Mouse (Mus musculus): ENCODE measurements around the gene Foxi3. TPM values are rescaled to one million over a fixed set of nuclear protein-coding genes. Genes with fewer than 3 reads are reported as not detected.
A peak's percentile ranks its signal among the peaks of the same experiment; 100 is the strongest.

The Foxi3 gene
- polyA plus RNA-seq (2014; fragmentation: Nextera tagmentation; extraction: Ambion mirVana), result not detected in 2 replicates

- no peak within 1 kb of the TSS for H3K9ac ChIP-seq (ENCODE audit: low read length)
- H3K9me3 ChIP-seq (ENCODE audit: control insufficient read depth, low read length), result no peaks in the 10 kb centered on the region
- peak; percentile 69 for ATAC-seq (replicated peaks; ENCODE audit: low FRiP score, low TSS enrichment, low read depth)
- peak within 1 kb of the TSS; percentile 33 for H3K4me3 ChIP-seq (ENCODE audit: low read depth, low read length)
- H3K27ac ChIP-seq (ENCODE audit: low read depth), result no peak within 1 kb of the TSS
- peak within 1 kb of the TSS; percentile 59 for H3K4me2 ChIP-seq (ENCODE audit: low read length)
- peaks cover 90% of the 10 kb centered on the region for H3K27me3 ChIP-seq (replicated peaks; ENCODE audit: control insufficient read depth, insufficient read depth, low read length)
- DNase-seq (ENCODE audit: low spot score), result peak; percentile 79
- peaks cover 8% of the 10 kb centered on the region; the same call in 1 of the 2 replicates for H3K4me1 ChIP-seq (replicated peaks; ENCODE audit: control insufficient read depth, insufficient read depth, low read length)
- under 1% methylated on average over 63 of the region's 67 CpGs for WGBS
- H3K36me3 ChIP-seq (ENCODE audit: control insufficient read depth, insufficient read depth, low read length), result no peaks in the 10 kb centered on the region
These were observed at the start of gene Foxi3 for GRCm38 (mm10) chr6:70956285-70956912. TSS of gene Foxi3 (plus strand) at chr6:70956531.

GRCm38 (mm10) chr6:70909572-70909971 lies 46.8 kb upstream of the Foxi3 start:
- DNase-seq (ENCODE audit: low spot score) (no peak), ATAC-seq (replicated peaks; ENCODE audit: low FRiP score, low TSS enrichment, low read depth) (no peak)
- no peak overlapping the region for H3K4me3 ChIP-seq (ENCODE audit: low read depth, low read length)
- H3K27ac ChIP-seq (ENCODE audit: low read depth), result no peak overlapping the region
- no peaks in the 10 kb centered on the region; the same call in 1 of the 2 replicates for H3K4me1 ChIP-seq (replicated peaks; ENCODE audit: control insufficient read depth, insufficient read depth, low read length)
- 92% methylated on average over 7 of the region's 7 CpGs for WGBS
- no peak overlapping the region for H3K9ac ChIP-seq (ENCODE audit: low read length)
- H3K4me2 ChIP-seq (ENCODE audit: low read length), result no peak overlapping the region
- 0 out of 2 replicates have a peak, but pooled peaks cover 2% of the 10 kb centered on the region for H3K27me3 ChIP-seq (replicated peaks; ENCODE audit: control insufficient read depth, insufficient read depth, low read length)
- peaks cover 16% of the 10 kb centered on the region for H3K36me3 ChIP-seq (ENCODE audit: control insufficient read depth, insufficient read depth, low read length)
- no peaks in the 10 kb centered on the region for H3K9me3 ChIP-seq (ENCODE audit: control insufficient read depth, low read length)

DNA sequence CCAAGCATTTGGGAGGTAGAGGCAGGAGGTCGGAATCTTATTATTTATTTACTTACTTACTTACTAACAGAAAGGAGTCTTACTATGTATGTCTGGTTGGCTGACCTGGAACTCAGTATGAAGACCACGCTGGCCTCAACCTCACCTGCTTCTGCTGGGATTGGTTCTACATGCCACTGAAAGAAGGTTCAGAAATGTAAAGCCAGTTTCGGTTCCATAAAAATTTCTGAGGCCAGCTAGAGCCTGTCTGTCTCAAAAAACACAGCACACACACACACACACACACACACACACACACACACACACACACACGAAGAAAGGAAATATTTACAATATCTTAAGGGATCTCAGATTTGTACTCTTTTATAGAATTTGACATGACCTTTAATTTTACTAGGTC lies 46.0 kb upstream of the Foxi3 start:
- no peak overlapping the region for H3K4me2 ChIP-seq (ENCODE audit: low read length)
- no peak overlapping the region for H3K4me3 ChIP-seq (ENCODE audit: low read depth, low read length)
- no peaks in the 10 kb centered on the region for H3K9me3 ChIP-seq (ENCODE audit: control insufficient read depth, low read length)
- H3K27me3 ChIP-seq (replicated peaks; ENCODE audit: control insufficient read depth, insufficient read depth, low read length), result 0 out of 2 replicates have a peak, but pooled peaks cover 2% of the 10 kb centered on the region
- no peak overlapping the region for H3K9ac ChIP-seq (ENCODE audit: low read length)
- peaks cover 14% of the 10 kb centered on the region for H3K36me3 ChIP-seq (ENCODE audit: control insufficient read depth, insufficient read depth, low read length)
- DNase-seq (ENCODE audit: low spot score) (no peak), ATAC-seq (replicated peaks; ENCODE audit: low FRiP score, low TSS enrichment, low read depth) (no peak)
- 71% methylated on average over 4 of the region's 4 CpGs for WGBS
- no peak overlapping the region for H3K27ac ChIP-seq (ENCODE audit: low read depth)
- no peaks in the 10 kb centered on the region; the same call in 1 of the 2 replicates for H3K4me1 ChIP-seq (replicated peaks; ENCODE audit: control insufficient read depth, insufficient read depth, low read length)

GRCm38 (mm10) chr6:70911668-70912395 lies 44.5 kb upstream of the Foxi3 start:
- no peak overlapping the region for H3K9ac ChIP-seq (ENCODE audit: low read length)

GRCm38 (mm10) chr6:70912396-70912765 lies 44.0 kb upstream of the Foxi3 start:
- Histone ChIP-seq H3K4me2 (ENCODE audit: low read length) (peak overlapping the region; percentile 40; the same call in 1 of the 2 replicates), H3K9me3 (ENCODE audit: control insufficient read depth, low read length) (no peaks in the 10 kb centered on the region), H3K27ac (ENCODE audit: low read depth) (no peak overlapping the region), H3K27me3 (replicated peaks; ENCODE audit: control insufficient read depth, insufficient read depth, low read length) (0 out of 2 replicates have a peak, but pooled peaks cover 2% of the 10 kb centered on the region), H3K4me1 (replicated peaks; ENCODE audit: control insufficient read depth, insufficient read depth, low read length) (no peaks in the 10 kb centered on the region; the same call in 1 of the 2 replicates), H3K4me3 (ENCODE audit: low read depth, low read length) (no peak overlapping the region), H3K36me3 (ENCODE audit: control insufficient read depth, insufficient read depth, low read length) (no peaks in the 10 kb centered on the region), H3K9ac (ENCODE audit: low read length) (no peak overlapping the region)
- ATAC-seq (replicated peaks; ENCODE audit: low FRiP score, low TSS enrichment, low read depth), result no peak
- DNase-seq (ENCODE audit: low spot score), result no peak
- 63% methylated on average over 7 of the region's 7 CpGs for WGBS

More at GRCm38 (mm10) chr6:70911668-70912395, 44.5 kb upstream of the Foxi3 start:
- DNase-seq (ENCODE audit: low spot score) (peak; percentile 57), ATAC-seq (replicated peaks; ENCODE audit: low FRiP score, low TSS enrichment, low read depth) (peak; percentile 82)
- Histone ChIP-seq H3K27me3 (replicated peaks; ENCODE audit: control insufficient read depth, insufficient read depth, low read length) (0 out of 2 replicates have a peak, but pooled peaks cover 2% of the 10 kb centered on the region), H3K4me3 (ENCODE audit: low read depth, low read length) (0 out of 2 replicates have a peak overlapping the region, but pooled peaks have one; percentile 8), H3K4me2 (ENCODE audit: low read length) (peak overlapping the region; percentile 40), H3K4me1 (replicated peaks; ENCODE audit: control insufficient read depth, insufficient read depth, low read length) (no peaks in the 10 kb centered on the region; the same call in 1 of the 2 replicates), H3K9me3 (ENCODE audit: control insufficient read depth, low read length) (no peaks in the 10 kb centered on the region), H3K27ac (ENCODE audit: low read depth) (no peak overlapping the region), H3K36me3 (ENCODE audit: control insufficient read depth, insufficient read depth, low read length) (0 out of 2 replicates have a peak, but pooled peaks cover under 1% of the 10 kb centered on the region)
- WGBS, result 10% methylated on average over 20 of the region's 20 CpGs

DNA sequence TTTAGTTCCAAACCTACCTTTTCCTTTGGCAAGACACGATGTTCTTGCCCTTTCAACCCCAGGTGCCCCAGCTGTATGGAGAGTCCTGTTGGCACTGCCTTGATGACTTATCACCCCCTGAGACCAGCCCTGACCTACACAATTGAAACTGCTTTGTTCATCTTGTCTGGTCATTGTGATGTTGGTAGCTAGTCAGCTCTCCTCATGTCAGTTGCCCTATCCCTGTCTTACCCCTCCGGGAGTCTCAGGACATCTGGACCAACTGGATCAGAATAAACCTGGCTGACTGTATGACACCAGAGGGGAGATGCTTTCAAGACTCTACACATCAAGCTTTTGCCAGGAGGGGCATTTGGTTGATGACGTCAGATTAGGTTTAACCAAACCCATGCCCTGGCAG lies 37.5 kb upstream of the Foxi3 start, which contains the start of gene Tex37:
Tex37 (minus strand) TSS at position 101 of the 400 bp plus-strand sequence.
- no peak for ATAC-seq (replicated peaks; ENCODE audit: low FRiP score, low TSS enrichment, low read depth)
- no peaks in the 10 kb centered on the region for H3K4me1 ChIP-seq (replicated peaks; ENCODE audit: control insufficient read depth, insufficient read depth, low read length)

DNA sequence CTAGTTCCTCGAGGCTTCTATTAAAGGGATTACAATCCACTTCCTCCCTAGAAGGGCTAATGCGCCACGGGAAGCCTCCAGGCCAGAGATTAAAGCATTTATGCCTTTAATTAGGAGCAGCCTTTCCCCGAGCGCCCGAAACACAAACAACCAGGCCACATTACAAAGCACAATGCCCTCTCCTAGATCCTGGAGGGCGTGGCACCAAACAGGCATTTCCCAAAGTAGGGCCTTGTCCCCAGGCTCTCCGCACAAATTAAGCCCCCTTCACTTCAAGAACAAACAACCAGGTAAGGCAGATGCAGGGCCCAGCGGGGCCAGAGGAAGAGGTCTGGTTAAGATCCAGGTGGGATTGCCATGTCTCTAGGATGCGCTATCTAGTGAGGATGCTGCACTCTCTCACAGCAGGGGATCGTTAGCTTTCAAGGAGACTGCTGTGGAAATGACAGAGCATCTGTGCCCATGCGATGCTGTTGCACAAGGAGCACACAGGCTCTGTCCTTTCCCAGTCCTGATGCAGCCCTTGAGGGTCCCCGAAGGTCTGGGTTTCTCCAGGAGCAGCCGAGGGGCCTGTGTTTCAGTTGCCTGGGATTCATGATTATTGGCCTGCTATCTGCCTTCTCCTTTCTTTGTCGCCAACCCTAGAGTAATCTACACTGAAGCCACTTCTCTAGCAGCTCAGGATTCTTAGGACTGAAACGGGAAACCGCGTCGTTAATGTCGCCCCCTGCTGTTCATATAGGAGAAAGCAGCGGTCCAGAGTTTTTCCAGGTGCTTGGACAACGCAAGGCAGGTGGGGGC lies 34.9 kb upstream of the Foxi3 start:
- peak; percentile 75 for DNase-seq (ENCODE audit: low spot score)
- Histone ChIP-seq H3K9ac (ENCODE audit: low read length) (no peak overlapping the region), H3K4me1 (replicated peaks; ENCODE audit: control insufficient read depth, insufficient read depth, low read length) (no peaks in the 10 kb centered on the region), H3K36me3 (ENCODE audit: control insufficient read depth, insufficient read depth, low read length) (no peaks in the 10 kb centered on the region), H3K27me3 (replicated peaks; ENCODE audit: control insufficient read depth, insufficient read depth, low read length) (no peaks in the 10 kb centered on the region), H3K27ac (ENCODE audit: low read depth) (no peak overlapping the region), H3K9me3 (ENCODE audit: control insufficient read depth, low read length) (no peaks in the 10 kb centered on the region), H3K4me3 (ENCODE audit: low read depth, low read length) (no peak overlapping the region), H3K4me2 (ENCODE audit: low read length) (peak overlapping the region; percentile 40)
- no peak for ATAC-seq (replicated peaks; ENCODE audit: low FRiP score, low TSS enrichment, low read depth)
- WGBS, result 6% methylated on average over 22 of the region's 22 CpGs

More for the DNA sequence above, 37.5 kb upstream of the Foxi3 start, which contains the start of gene Tex37:
- no peaks in the 10 kb centered on the region for H3K36me3 ChIP-seq (ENCODE audit: control insufficient read depth, insufficient read depth, low read length)
- DNase-seq (ENCODE audit: low spot score), result no peak
- H3K4me3 ChIP-seq (ENCODE audit: low read depth, low read length), result no peak within 1 kb of the TSS
- H3K27ac ChIP-seq (ENCODE audit: low read depth), result no peak within 1 kb of the TSS
- no peak within 1 kb of the TSS for H3K9ac ChIP-seq (ENCODE audit: low read length)
- H3K9me3 ChIP-seq (ENCODE audit: control insufficient read depth, low read length), result no peaks in the 10 kb centered on the region
- no peak within 1 kb of the TSS for H3K4me2 ChIP-seq (ENCODE audit: low read length)
- 86% methylated on average over 3 of the region's 3 CpGs for WGBS
- H3K27me3 ChIP-seq (replicated peaks; ENCODE audit: control insufficient read depth, insufficient read depth, low read length), result no peaks in the 10 kb centered on the region

GRCm38 (mm10) chr6:70931801-70932200 lies 24.5 kb upstream of the Foxi3 start:
- no peak for DNase-seq (ENCODE audit: low spot score)
- no peak overlapping the region for H3K27ac ChIP-seq (ENCODE audit: low read depth)
- no peak overlapping the region for H3K4me2 ChIP-seq (ENCODE audit: low read length)
- H3K9me3 ChIP-seq (ENCODE audit: control insufficient read depth, low read length), result no peaks in the 10 kb centered on the region
- H3K9ac ChIP-seq (ENCODE audit: low read length), result no peak overlapping the region
- no peaks in the 10 kb centered on the region for H3K36me3 ChIP-seq (ENCODE audit: control insufficient read depth, insufficient read depth, low read length)
- H3K27me3 ChIP-seq (replicated peaks; ENCODE audit: control insufficient read depth, insufficient read depth, low read length), result no peaks in the 10 kb centered on the region
- H3K4me1 ChIP-seq (replicated peaks; ENCODE audit: control insufficient read depth, insufficient read depth, low read length), result no peaks in the 10 kb centered on the region
- no peak for ATAC-seq (replicated peaks; ENCODE audit: low FRiP score, low TSS enrichment, low read depth)
- 88% methylated on average over 2 of the region's 2 CpGs for WGBS
- no peak overlapping the region for H3K4me3 ChIP-seq (ENCODE audit: low read depth, low read length)

All from intestine, embryonic 14.5 days (tissue).